Mouse (Mus musculus): Measurements from ENCODE around the gene Isy1. TPM values are rescaled to one million over a fixed set of nuclear protein-coding genes. Genes with fewer than 3 reads are reported as not detected.

The Isy1 gene
- polyA plus RNA-seq, 1 experiment = 38.3 TPM

DNA sequence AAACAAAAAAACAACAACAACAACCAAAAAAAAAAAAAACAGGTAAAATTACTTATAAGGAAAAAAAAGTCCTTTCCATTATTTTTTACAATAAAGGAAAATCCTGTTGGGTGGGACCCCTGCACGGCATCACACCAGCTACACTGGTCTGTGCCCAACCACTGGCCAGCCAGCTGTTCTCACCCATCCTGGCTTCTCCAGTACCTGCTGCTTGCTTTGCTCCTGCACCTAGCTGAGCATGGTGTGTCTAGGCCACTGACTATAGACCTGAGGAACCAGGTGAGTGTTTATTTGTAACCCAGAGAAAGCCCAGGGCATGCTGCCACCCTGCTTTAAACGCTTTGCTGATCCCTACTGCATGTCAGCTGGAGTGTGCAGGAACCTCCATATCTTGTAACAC, 18.2 kb downstream of the Isy1 start:
- Histone ChIP-seq H3K4me1 (ENCODE audit: control insufficient read depth, insufficient read depth, low read length) (no peaks in the 10 kb centered on the region), H3K27ac (ENCODE audit: insufficient read depth, low read depth, low read length) (no peak overlapping the region), H3K4me3 (ENCODE audit: insufficient read depth, low read length) (no peak overlapping the region)
- TF ChIP-seq CTCF (IDR thresholded peaks at IDR 0.05; ENCODE audit: low read depth, low read length) = no peak
- no peak for TF ChIP-seq POLR2A (IDR thresholded peaks at IDR 0.05; ENCODE audit: borderline replicate concordance, low read depth, low read length)

DNA sequence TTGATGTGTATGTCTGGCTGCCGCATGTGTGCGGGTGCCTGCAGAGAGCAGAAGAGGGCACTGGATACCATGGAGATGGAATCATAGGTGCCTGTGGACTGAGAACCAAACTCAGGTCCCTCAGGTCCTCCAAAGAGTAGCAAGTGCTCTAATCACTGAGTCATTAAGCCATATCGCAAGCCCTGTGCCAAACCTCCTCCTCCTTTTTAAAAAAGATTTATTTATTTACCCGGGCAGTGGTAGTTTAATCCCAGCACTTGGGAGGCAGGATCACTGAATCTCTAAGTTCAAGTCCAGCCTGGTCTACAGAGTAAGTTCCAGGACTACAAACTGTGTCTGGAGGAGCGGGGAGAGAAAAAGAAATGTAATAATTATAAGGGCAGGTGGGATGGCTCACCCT, 24.1 kb downstream of the Isy1 start:
- TF ChIP-seq POLR2A (IDR thresholded peaks at IDR 0.05; ENCODE audit: borderline replicate concordance, low read depth, low read length) (no peak), CTCF (IDR thresholded peaks at IDR 0.05; ENCODE audit: low read depth, low read length) (no peak)
- no peak overlapping the region for H3K27ac ChIP-seq (ENCODE audit: insufficient read depth, low read depth, low read length)

DNA sequence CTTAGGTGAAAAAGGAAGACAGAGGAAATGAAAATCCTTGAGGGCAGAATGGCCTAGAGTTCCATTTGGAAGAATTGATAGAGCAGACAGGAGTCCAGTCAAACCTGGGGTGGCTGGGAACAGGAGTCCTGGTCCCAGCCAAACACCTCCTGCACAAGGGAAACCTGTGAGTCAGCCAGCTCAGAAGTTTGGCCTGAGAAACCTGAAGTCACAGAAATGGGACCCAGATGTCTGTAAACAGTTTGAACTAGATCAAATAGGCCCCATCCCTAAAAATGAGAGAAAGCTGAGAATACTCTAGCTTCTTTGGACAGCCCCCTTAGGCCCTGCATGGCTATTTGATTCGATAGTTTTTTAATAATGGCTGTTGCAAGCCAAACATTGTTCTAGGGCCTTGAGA, 25.9 kb downstream of the Isy1 start:
- no peak for TF ChIP-seq CTCF (IDR thresholded peaks at IDR 0.05; ENCODE audit: low read depth, low read length)
- TF ChIP-seq POLR2A (IDR thresholded peaks at IDR 0.05; ENCODE audit: borderline replicate concordance, low read depth, low read length) = no peak
- peak overlapping the region; percentile 97; the same call in 1 of the 2 replicates for H3K4me3 ChIP-seq (ENCODE audit: insufficient read depth, low read length)
- peaks cover 30% of the 10 kb centered on the region for H3K4me1 ChIP-seq (ENCODE audit: control insufficient read depth, insufficient read depth, low read length)
- H3K27ac ChIP-seq (ENCODE audit: insufficient read depth, low read depth, low read length) = no peak overlapping the region

More for the DNA sequence above, 24.1 kb downstream of the Isy1 start:
- peaks cover 15% of the 10 kb centered on the region for H3K4me1 ChIP-seq (ENCODE audit: control insufficient read depth, insufficient read depth, low read length)
- no peak overlapping the region for H3K4me3 ChIP-seq (ENCODE audit: insufficient read depth, low read length)

DNA sequence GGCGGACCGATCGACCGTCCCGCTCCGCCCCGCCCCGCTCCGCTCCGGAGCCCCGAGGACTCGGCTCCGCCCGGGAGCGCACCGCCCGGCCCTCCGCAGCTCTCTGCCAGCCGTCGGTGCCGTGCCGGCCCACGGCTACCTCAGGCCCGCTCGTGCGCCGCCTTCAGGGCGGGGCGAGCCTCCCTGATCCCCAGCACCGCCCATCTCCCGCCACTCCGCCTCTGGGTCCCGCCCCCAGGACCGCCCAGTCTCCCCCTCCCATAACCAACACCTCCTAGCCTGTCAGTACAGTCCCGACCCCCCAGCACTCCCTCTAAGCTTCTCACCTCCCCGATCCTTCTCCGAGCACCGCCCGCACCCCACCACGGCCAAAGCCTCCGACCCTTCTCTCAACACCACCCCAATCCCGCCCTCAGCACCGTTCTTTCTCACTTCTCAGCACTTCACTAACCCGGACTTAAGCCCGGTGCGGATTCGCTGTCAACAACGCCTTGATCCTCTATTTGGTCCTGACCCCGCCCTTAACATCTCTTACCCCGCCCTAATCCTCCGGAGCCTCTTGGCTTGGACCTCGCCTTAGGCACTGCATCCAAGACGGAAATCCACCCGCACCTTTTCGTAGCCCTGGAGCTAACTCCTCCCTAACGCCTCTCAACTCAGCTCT, 26.8 kb downstream of the Isy1 start, which contains the start of gene Rab43:
Gene Rab43, minus strand, starts transcription at position 490 of the 664 bp plus-strand sequence.
- H3K4me3 ChIP-seq (ENCODE audit: insufficient read depth, low read length) = peak within 1 kb of the TSS; percentile 97
- no peak for TF ChIP-seq POLR2A (IDR thresholded peaks at IDR 0.05; ENCODE audit: borderline replicate concordance, low read depth, low read length)
- no peak for TF ChIP-seq CTCF (IDR thresholded peaks at IDR 0.05; ENCODE audit: low read depth, low read length)
- H3K27ac ChIP-seq (ENCODE audit: insufficient read depth, low read depth, low read length) = peak within 1 kb of the TSS; percentile 74
- peaks cover 38% of the 10 kb centered on the region for H3K4me1 ChIP-seq (ENCODE audit: control insufficient read depth, insufficient read depth, low read length)

DNA sequence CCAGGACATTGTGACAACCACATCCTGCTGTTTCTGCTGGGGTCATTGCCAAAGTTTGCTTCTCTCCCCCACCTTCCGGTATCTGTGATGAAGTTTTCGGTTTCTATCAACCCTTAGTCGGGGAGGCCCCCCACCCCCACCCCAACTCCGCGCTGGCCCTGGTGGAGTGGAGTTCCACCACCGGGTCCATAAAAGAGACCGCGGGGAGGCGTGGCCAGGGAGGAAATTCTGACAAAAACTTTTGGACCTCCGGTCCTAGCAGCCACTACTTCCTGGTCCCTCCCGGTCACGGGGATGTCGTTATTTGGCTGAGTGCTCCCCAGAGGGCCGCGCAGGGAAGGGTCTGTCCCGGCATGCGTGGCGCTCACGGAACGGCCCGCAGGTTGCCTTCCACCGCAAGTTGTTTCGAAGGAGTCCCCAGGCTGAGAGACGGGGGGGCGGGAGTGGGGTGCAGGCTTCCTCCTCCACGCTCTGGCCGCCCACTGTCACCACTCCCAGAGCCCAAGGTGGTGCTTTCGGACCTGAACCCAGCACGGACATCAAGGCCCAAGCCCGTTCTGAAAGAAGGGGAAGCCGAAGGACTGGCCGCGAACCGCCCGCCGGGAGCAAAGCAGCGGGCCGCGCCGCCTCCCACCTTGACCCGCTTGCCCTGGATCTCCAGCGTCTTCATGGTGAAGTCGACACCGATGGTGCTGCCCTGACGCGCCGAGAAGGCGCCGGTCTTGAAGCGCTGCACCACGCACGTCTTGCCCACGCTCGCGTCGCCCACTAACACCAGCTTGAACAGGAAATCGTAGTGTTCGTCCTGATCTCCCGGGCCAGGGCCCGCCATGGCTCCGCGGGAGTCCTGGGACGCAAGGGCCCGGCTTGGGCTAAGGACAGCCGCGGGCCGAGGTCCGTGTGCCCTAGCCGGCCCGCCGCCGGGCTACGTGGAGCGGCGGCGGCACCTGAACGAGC, 27.6 kb downstream of the Isy1 start:
- Histone ChIP-seq H3K27ac (ENCODE audit: insufficient read depth, low read depth, low read length) (peak overlapping the region; percentile 74), H3K4me3 (ENCODE audit: insufficient read depth, low read length) (peak overlapping the region; percentile 97), H3K4me1 (ENCODE audit: control insufficient read depth, insufficient read depth, low read length) (peaks cover 45% of the 10 kb centered on the region)
- no peak for TF ChIP-seq POLR2A (IDR thresholded peaks at IDR 0.05; ENCODE audit: borderline replicate concordance, low read depth, low read length)
- TF ChIP-seq CTCF (IDR thresholded peaks at IDR 0.05; ENCODE audit: low read depth, low read length) = no peak

DNA sequence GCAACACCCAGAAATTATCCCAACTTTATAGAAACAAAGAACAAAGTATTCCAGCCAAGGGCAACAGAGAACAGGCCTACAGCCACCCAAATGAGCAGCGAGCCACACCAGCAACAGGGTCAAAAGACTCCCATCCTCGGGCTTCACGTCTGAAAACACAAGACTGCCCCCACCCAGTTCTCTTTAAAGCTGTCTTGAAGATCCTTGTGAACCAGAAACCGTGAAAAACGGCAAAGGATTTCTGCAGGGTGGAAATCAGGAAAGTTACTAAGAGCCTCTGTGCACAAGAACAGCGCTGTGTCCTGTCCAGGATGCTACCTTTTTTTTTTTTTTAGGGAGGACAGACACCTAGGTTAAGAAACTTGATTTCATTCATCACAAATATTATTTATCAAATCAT, 28.3 kb downstream of the Isy1 start:
- TF ChIP-seq POLR2A (IDR thresholded peaks at IDR 0.05; ENCODE audit: borderline replicate concordance, low read depth, low read length) = no peak
- TF ChIP-seq CTCF (IDR thresholded peaks at IDR 0.05; ENCODE audit: low read depth, low read length) = no peak
- peak overlapping the region; percentile 97 for H3K4me3 ChIP-seq (ENCODE audit: insufficient read depth, low read length)
- H3K4me1 ChIP-seq (ENCODE audit: control insufficient read depth, insufficient read depth, low read length) = peaks cover 50% of the 10 kb centered on the region
- peak overlapping the region; percentile 74; the same call in 1 of the 2 replicates for H3K27ac ChIP-seq (ENCODE audit: insufficient read depth, low read depth, low read length)

DNA sequence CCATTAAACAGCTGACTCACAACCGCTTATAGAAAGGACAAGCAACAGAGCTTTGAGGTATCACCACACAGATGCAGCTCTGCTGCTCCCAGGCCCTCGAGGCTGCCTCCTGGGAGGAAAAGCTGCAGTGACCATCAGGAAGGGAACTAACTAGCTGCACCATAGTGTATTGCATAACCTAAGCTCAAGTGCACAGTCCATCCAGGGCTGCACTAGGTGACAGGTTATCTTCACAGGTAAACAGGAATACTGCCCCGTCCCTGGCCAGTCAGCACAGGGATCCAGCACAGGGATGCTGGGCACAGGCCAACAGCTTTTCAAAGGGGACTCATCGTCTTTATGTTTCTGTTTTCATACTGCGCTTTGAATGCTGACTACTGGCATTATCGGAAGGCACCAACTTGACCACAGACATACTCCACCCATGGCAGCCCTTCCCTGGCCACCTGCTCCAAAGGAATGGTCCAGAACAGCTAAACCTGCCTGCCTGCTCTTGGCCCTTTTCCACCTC, 28.9 kb downstream of the Isy1 start:
- peak overlapping the region; percentile 48 for H3K27ac ChIP-seq (ENCODE audit: insufficient read depth, low read depth, low read length)
- peak overlapping the region; percentile 8; the same call in 1 of the 2 replicates for H3K4me3 ChIP-seq (ENCODE audit: insufficient read depth, low read length)
- no peak for TF ChIP-seq POLR2A (IDR thresholded peaks at IDR 0.05; ENCODE audit: borderline replicate concordance, low read depth, low read length)
- no peak for TF ChIP-seq CTCF (IDR thresholded peaks at IDR 0.05; ENCODE audit: low read depth, low read length)
- H3K4me1 ChIP-seq (ENCODE audit: control insufficient read depth, insufficient read depth, low read length) = peaks cover 56% of the 10 kb centered on the region

DNA sequence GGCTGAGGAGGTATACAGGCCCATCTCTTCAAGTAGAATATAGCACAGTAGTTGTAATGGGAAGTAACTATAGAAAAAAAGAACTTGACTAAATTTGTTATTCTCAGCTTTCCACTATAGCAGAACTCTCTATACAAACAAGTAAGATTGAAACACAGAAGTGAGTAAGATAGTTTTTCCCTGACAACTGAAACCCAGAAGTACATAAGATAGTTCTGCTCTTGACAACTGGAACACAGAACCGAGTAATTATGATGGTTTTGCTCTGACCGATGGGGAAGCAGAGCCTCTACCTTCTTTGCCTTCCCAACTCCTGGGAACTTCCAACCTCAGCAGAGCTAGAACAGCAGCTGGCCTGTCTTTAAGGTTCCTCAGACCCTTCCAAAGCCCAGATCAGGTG, 29.5 kb downstream of the Isy1 start:
- Histone ChIP-seq H3K27ac (ENCODE audit: insufficient read depth, low read depth, low read length) (peak overlapping the region; percentile 48), H3K4me3 (ENCODE audit: insufficient read depth, low read length) (no peak overlapping the region), H3K4me1 (ENCODE audit: control insufficient read depth, insufficient read depth, low read length) (peaks cover 60% of the 10 kb centered on the region)
- no peak for TF ChIP-seq CTCF (IDR thresholded peaks at IDR 0.05; ENCODE audit: low read depth, low read length)
- no peak for TF ChIP-seq POLR2A (IDR thresholded peaks at IDR 0.05; ENCODE audit: borderline replicate concordance, low read depth, low read length)

DNA sequence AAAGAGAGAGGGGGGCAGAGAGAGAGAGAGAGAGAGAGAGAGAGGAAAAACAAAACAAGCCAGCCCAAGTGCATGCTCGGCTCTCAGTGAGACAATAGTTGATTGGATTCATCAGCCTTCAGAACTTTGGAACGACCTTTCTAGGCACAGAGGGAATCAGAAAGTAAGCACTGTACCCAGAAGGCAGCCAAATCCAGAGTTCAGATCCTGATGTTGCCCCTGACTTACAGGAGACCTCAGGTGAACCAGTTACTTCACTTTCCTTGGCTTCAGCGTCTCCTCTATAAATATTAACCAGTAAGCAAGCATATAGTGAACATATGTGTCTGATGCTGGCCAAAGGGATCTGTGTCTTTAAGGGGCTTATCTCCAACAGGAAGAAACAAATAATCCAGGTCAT, 30.1 kb downstream of the Isy1 start:
- TF ChIP-seq CTCF (IDR thresholded peaks at IDR 0.05; ENCODE audit: low read depth, low read length) (no peak), POLR2A (IDR thresholded peaks at IDR 0.05; ENCODE audit: borderline replicate concordance, low read depth, low read length) (no peak)
- Histone ChIP-seq H3K4me1 (ENCODE audit: control insufficient read depth, insufficient read depth, low read length) (peaks cover 62% of the 10 kb centered on the region), H3K27ac (ENCODE audit: insufficient read depth, low read depth, low read length) (no peak overlapping the region; the same call in 1 of the 2 replicates), H3K4me3 (ENCODE audit: insufficient read depth, low read length) (no peak overlapping the region)
